Mouse (Mus musculus): ENCODE measurements around the gene Iqgap2.
A peak's percentile ranks its signal among the peaks of the same experiment; 100 is the strongest.

The Iqgap2 gene

DNA sequence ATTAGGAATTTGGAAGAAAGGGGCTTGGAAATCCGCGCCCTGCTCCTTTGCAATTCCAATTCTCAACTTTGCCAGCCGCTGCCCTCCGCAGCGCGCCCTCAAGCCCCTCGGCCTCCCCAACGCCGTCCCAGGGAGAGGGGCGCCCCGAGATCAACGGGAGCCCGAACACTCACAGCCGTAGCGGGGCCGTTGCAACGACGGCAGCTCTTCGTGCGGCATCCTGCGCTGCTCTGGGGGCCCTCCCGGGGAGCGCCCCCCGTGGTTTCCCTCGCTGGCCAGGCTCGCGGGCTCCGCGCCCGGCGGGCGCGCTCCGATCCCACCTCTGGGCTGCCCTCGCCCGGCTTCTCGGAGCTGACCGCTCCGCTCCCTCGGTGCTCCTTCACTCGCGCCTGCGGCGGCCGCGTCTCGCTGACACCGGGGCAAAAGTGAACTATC is at the start of gene Iqgap2:
Gene Iqgap2, minus strand, starts transcription at position 432 of the 435 bp plus-strand sequence.
- no peak for DNase-seq

DNA sequence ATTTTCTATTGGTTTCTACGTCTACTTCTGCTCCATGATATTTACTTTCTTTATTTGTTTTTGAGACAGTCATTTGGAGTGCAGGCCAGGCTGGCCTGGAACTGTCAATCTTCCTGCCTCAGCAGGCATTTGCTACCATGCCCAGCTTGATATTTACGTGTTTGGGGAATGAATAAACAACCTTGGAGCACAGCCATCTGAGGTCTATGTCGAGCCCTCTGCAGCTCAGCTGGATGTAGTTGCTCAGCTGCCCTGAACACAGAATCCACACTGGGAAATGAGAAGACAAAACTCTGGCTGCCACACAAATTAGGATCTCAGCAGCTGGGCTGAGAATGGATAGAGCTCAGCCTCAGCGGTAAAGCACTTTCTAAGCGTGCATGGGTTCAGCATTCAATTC is 49.1 kb upstream of the Iqgap2 start:
- peak; percentile 0 for DNase-seq

DNA sequence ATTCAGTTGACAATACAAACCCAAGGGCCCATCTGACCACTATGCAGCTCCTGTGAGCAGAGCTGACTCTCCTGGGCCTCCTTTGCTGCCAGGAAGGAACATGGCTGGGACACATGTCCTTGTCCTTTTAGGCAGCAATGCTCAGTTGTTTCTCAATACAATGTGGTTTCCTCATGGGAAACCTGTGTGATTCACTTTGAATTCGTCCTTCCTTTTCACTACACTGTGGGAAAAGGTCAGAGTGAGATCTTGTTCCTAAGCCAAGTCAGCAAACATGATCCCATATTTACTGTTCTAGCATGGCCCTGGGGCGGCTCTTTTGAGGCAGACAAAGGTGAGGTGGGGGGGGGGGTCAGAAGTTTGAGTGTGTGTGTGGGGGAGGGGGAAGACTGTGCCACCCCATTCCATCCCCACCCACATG is 32.5 kb upstream of the Iqgap2 start:
- no peak for DNase-seq

DNA sequence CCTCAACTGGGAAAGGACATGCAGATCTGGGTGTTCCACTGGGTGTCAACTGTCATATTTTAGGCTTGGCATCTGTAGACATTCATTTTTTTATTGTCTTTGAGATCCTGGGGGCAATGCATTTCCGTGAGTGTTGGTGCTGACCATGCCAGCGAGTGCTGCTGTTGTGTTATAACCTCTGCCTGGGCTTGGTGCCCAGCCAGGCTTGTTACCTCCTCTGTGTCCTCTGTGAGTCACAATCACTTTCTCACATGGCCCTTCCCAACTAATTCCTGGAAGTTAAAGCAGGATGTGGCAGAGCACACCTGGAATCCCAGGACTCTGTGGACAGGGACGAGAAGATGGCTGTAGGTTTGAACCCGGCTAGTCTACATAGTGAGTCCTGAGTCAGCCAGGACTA is 30.9 kb upstream of the Iqgap2 start:
- no peak for DNase-seq

DNA sequence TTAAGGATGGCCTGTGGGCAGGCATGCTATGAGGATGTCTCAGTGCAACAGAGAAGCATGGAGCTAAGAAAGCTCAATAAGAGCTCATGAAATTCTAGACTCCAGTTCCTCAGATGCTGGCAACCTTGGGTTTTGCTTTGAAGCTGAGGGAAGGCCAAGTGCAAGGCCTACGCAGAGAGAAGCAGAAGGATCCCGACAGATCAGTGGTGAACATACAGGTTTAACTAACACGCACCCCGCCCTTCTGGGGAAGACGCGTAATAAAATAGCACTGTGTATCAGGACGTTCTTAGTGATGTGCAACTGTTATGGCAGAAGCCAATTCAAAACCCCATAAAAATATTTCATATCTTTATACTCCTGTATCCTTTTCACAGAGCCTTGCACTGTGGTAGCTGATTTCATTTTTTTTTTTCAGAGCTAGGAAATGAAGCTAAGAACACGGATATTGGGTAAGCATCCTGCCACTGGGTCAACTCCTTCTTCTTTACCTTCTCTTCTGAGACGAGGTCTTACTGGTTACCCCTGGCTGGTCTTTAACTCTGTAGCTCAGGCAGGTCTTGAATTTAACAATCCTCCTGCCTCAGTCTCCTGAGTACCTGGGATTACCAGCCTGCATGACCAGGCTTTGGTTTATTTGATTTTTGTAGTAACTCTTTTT is 27.0 kb upstream of the Iqgap2 start:
- DNase-seq, result no peak

DNA sequence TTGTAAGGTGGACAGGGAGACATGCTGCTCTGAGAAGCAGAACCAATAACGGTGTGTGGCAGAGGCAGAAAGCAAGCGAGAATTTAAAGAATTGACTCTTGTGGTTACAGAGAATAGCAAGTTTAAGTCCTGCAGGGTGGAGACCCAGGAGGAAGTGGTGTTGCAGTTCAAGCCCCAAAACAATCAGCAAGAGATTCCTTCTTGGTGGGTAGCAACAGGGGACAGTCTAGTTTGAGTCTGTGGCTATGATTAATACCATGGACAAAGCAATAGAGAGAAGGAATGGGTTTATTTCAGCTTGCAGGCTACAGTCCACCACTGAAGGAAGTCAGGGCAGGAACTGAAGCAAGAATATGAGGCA is 21.3 kb upstream of the Iqgap2 start:
- no peak for DNase-seq

DNA sequence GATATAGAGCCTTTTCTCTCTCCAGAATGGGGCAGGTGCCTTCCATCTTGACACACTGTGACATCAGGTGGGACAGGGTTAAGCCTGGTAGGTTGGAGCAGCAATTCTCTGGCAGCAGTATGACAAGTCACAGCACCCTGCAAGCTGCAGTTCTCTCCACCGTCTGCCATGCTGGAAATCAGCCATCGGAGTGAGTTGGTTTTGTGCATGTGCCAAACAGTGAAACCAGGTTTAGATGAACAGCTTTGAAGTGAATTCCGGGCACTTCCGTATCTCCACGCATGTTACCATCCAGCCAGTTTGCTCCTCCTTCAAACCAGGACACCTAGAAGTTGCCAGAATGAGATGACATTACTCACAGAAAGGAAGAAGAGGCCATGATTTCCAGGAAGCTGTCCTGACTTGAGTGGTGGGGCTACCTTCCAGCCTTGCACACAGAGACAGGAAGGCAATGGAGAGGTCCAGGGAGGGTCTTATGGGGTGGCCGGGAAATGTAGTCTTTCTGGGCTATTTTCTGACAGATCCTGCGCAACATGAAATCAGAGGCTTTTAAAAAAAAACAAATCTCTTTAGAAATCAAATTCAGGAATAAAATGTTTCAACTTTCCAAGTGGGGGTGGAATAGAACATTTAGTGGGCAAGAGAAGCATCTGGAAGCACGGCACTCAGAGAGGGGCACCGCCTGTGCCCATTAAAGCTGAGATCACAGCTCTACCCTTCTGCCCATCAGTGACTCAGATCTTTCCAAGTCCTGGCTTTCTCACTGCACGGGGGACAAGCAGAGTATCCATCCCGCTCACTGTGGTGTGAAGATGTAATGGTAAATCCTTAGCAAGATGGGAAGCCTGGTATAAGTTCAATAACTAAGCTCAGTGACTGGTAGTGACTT is 20.7 kb upstream of the Iqgap2 start:
- no peak for DNase-seq

DNA sequence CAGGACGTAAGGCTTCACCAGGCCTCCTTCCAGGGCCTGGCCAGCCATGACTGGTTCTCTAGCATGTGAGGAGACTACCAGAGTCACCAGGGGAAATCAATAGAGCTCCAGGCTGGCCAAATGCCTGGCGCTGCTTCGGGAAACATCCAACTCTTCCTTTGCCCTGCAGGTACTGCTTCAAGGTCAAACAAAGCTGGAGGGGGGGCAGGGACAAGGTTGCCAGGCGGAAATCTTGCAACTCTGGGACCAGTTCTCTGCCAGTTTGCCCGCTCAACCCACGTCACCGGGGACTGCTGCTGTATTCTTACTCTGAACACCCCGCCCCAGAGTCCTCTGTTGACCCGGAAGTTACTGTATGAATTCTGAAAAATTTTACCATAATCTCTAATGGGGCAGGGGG is 18.5 kb upstream of the Iqgap2 start:
- DNase-seq, result no peak

DNA sequence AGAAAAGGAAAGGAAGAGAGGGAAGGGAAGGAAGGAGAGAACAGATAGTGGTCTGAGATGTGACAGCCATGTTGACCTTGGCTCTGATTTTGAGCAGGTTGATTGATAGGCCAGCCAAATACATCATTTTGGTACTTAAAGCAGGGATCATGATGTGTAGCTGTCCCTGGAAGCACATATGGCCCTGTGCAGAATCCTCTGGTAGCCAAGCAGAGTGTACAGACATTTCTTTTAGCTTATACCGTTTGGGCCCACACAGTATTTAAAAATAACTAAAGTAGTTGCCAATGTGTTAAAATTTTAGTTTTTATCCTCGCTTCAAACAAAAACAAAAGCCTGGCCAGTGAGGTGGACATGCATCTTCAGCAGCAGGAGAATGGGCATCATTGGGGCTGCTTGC is 17.5 kb upstream of the Iqgap2 start:
- no peak for DNase-seq

DNA sequence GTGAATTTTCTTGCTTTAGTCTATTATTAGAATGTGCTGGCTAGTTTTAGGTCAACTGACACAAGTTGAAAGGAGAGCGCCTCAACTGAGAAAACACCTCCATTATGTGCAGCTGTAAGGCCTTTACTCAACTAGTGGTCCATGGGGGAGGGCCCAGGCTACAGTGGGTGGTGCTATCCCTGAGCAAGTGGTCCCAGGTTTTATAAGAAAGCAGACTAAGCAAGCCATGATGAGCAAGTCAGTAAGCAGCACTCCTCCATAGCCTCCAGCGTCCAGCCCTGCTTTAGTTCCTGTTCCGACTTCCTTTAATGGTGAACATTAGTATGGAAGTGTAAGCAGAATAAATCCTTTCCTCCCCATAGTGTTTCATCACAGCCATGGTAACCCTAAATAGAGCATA is 11.0 kb upstream of the Iqgap2 start:
- no peak for DNase-seq

DNA sequence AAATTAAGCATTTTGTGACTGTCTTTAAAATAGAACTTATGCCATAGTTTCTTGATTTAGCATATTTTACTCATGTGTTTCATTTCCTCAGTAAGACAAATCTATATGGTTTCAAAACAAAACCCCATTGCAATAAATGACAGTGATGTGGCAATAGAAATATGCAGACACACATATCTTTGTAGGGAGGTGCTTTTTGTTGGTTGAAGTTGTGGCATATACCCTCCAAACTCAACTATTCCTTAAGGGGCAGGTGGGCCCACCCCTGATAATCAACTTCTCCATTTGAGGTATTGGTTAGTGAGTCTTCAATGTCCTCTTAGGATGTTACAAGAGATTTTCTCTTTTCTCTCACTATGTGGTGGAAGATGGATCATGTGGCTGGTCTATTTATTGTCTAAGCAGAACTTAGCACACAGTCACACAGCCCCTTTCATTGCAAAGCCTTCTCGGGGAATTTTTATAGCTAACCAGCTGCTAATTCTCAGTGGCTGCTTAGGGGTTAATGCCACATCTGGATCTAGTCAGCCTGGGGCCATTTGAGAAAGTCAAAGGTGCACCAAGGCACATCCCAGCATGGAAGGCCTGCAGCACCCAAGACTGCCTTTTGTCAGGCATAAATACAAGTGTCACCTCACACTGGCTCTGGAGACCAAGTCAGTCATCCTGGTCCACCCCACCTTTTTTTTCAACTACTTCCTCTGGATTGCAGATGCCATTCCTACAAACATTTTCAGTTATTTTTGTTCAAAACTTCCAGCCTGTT is 8.3 kb upstream of the Iqgap2 start:
- DNase-seq, result no peak

DNA sequence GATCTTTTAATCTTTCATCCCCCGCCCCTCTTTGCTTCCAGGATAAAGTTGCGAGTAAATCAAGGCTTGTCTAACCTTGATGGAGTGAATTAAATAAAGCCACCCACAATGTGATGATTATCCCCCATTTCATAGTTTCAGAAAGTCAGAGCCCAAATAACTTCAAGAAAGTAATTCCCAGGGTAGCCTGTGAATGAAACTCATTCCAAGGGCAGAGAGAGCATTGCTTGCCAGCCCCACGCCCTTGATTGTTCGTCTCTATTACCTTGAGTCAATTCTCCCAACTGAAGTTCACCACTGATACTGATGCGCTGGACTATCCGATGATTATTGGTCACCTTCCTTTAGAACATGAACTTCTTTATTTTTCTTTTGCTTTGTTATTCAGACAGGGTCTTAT is 4.8 kb upstream of the Iqgap2 start:
- DNase-seq, result no peak

DNA sequence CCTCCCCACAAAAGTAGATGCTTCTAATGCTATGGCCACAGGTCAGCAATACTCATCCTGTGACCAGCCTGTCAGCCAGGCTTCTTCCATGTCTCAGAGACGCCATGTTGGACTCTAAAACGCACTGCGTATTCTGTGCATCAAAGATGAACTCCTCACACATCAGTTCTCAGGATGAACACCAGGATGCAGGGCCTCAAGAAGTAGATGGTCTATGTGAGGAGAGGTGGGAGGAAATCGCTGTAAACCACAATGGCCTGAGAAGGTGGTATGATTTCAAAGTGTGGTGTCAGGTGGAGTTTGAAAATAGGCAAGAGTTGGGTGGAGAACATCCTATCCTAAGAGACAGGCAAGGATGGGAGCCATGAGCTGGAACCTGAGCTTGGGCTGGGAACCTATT is 1.4 kb upstream of the Iqgap2 start:
- peak; percentile 9 for DNase-seq

DNA sequence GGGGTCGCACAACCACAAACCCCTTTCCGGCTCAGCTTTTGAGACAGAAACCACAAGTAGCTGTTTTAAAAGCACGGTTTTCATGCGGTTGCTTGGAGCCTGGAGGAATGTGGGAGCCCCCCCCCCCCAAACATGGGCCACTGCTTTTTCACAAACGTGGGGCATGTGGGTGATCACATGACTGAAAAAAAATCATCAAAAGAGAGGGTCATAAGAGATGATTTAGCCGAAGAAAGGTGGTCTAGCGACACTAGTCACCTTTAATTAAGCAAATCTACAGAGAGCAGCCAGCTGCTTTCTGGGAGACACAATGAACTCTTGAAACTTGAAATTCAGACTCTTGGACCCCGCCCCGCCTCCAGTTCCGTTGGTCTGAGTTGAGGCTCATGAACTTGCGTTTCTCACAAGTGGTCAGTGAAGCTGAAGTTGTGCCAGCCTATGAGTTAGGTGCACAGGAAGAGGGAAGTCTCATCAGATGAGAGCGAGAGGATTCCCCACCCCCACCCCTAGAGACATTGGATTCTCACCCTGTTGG is 956 bp upstream of the Iqgap2 start:
- DNase-seq, result peak; percentile 48

DNA sequence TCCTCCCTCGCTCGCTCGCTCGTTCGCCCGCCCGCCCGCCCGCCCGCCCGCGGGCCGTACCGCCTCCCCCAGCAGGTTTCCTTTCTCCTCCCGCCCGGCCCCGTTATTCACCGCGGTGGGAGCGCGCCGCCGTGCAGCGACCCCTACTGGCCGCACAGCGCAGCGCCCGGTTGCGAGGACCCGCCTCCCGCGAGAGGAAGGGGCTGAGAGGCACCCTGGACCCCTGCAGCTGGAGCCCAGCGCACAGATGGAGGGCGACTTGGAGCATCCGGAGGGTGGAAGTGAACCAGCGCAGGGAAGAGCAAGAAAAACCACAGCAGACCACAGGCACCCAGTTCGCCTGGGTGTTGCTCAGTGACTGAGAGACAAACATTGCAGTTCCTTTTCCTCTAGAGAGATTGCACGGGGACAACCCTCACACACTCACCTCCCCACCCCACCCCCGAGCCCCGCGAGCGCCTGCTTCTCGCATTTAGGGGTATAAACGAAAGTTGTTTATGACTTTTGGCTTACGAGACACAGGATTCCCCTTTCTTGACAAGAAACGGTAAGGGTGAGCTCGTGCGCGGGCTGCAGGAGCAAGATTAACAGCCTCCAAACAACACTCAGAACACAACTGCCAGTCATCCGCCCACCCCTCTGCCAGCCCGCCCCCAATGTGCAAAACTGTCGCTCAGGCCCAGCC is 346 bp upstream of the Iqgap2 start:
- peak; percentile 94 for DNase-seq

DNA sequence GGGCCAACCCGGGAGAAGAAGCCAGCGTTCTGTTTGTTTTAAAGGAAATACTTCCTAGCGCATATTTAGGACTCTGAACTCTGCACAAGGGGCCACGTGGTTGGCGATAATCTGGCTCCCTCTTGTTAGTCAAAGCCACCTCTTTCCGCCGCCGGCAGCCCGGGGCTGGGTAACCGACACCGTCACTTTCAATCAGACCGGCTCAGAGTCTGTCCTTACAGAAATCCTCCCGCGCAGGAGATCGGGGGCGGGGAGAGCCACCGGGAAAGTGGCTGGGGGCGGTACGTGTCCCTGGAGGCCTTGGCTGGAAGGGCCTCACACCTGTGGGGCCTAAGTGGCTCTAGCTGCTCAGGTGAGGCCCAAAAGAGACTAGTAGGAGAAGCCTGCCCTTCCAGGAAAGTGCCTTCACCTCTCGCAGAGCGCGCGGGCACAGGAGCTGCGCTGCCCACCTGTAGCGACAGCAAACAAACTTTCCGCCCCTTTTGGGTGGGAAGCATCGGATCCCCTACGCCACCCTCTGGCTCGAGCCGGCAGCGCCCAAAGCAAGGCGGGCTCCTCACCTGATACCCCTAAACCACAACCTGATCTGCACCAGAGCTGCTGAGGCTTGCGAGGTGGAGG is 761 bp downstream of the Iqgap2 start:
- peak; percentile 89 for DNase-seq

DNA sequence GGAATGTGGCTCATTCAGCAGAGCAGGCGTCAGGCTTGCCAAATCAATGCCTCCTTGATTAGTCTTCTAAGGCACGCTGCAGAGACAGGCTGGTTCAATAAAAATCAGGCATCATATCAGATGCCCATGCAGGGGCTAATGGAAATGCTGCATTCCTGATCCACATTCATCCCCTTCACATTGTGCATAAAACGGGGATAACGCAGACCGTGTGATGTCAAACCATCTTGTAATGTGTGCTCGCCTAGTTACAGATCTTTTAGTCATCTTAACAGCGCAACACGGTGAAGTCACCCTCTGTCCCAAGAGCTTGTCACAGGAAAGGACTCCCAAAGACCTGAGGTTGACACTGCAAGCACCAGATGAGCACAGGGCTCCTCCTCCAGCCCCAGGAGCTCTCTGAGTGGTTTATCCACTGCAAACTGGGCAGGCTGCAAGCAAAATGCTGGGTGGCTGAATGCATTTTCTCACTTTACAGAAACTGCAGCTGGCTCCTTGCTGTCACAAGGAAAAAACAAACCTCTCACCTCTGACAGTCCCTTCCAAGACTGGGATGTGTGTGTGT is 1.7 kb downstream of the Iqgap2 start:
- DNase-seq, result peak; percentile 30

DNA sequence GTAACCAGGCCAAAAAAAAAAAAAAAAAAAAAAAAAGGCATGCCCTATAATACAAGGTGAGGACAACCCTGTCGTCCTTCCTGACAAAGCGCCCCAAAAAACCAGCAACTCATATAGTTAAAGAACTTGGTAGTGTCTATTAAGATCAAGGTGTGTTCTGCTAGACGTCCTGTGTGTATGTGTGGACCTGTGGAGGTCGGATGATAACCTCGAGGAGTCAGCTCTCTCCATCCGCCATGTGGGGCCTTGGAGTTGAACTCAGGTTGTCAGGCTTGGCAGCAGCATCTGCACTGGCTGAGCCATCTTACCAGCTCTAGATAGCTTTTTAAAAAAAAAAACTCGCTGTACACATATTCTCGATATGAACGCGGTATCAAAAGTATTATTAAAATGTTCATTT is 2.4 kb downstream of the Iqgap2 start:
- no peak for DNase-seq

DNA sequence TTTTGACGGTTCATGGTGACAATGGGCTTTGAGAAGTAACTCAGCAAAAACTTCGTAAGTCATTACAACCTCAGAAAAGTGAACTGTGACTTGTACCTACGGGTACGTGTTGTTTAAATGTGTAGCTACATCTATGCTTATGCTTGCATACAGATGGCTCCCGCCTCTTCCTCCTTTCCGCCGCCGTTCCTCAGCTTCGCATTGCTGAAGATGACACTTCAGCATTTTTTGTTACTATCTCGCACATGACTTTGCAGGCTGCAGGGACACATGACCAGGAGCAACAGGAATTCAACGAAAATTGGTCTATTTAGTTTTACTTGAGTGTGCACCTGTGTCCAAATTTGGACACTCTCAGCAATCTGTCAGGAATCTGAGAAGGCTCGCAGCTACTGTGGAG is 3.1 kb downstream of the Iqgap2 start:
- DNase-seq, result no peak

DNA sequence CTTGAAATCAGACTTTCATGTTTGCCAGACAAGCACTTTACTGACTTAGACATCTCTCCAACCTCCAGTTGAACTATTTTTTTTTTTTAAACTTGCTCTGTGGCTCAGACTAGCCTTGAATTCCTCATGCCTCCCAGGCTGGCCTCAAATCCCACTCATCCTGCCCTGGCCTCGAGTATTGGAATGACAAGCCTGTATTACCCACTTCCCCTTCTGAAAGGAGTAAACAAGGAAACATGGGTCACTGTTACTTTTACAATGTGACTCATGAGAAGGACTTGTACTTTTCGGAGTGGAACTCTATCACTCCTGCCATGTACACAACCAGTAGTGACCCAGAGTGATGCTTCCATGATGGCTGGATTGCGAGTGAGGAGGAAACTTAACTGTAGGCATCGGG is 3.6 kb downstream of the Iqgap2 start:
- no peak for DNase-seq

DNA sequence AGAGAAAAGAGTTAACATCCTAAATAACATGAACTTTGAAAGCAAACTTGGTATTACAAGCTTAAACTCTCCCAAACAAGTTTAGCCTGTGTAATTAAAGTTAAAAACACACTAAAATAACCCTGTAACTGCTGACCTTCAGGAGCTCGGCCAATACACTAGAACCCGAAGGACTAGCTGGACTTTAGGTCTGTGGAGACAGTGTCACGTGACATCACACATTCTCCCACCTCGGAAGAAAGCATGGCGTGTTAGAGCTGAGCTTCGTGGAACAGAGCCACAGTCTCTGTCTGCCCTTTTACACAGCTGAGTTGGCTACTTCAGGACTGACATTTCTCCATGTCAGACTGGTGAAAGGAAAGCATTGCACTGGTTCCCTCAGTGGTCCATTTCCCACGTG is 4.3 kb downstream of the Iqgap2 start:
- DNase-seq, result no peak

DNA sequence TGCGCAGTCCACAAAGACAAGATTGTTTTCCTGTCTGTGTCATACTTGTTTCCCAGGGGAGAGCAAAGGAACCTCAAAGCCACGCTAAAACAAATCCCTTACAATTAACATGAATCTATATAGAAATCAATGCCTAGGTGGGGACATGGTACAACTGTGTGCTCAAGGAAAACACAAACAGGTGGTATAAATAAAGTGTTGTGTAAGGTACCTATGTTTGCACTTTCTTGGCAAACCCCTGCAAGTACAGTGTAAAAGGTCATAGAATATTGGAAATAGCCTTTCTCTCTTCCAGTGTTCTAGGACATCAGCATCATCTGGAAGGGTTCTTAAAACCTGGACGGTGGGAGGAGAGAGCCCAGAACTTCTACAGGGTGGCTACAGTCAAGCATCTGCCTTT is 7.3 kb downstream of the Iqgap2 start:
- DNase-seq, result no peak
